ENCODE assay signal across 18 mouse cellular contexts in genomic region chr9:44513610-44514009, GRCm38 (mm10). TPM values are rescaled to one million over a fixed set of nuclear protein-coding genes. Genes with fewer than 3 reads are reported as not detected.
"Had no signal": no experiment of that assay in that cellular context is flagged by ENCODE, and none has a peak within 500 bp of the region (broad histone marks: within the 10 kb centered on the region; RNA-seq: fewer than 3 reads in every experiment).

No protein-coding gene starts in this region.

- H3K4me3 ChIP-seq: layer of hippocampus, adult 2 months; limb, embryonic 12.5 days; liver, embryonic 13.5 days; midbrain, embryonic 13.5 days had no signal

- ATAC-seq: liver, postnatal 0 days; midbrain, embryonic 13.5 days had no signal

- H3K27ac ChIP-seq: kidney, postnatal 0 days; layer of hippocampus, adult 2 months; limb, embryonic 12.5 days; liver, embryonic 13.5 days; midbrain, embryonic 13.5 days; stomach, postnatal 0 days had no signal

- H3K9ac ChIP-seq: limb, embryonic 12.5 days; liver, embryonic 13.5 days; liver, postnatal 0 days; midbrain, embryonic 13.5 days had no signal

- H3K9me3 ChIP-seq: limb, embryonic 12.5 days; liver, embryonic 13.5 days; midbrain, embryonic 13.5 days had no signal

- DNase-seq: kidney, adult 8-10 months; kidney, postnatal 36 days; liver; liver, embryonic 13.5 days; liver, postnatal 0 days; lung, postnatal 36 days; right cerebral cortex, postnatal 14 days; thymus, adult 2 months had no signal

- H3K4me2 ChIP-seq: limb, embryonic 12.5 days; liver, embryonic 13.5 days; midbrain, embryonic 13.5 days had no signal

RNA-seq across cellular contexts. Expression of gene Cxcr5, which starts 48.1 kb away (rescaled TPM):
- total RNA-seq: layer of hippocampus, adult 2 months; layer of hippocampus, postnatal 10 days; left cerebral cortex, postnatal 36 days; megakaryocyte progenitor cell, adult 5-6 weeks; midbrain, postnatal 0 days had no signal
- polyA plus RNA-seq: kidney, postnatal 0 days; limb, embryonic 12.5 days; midbrain, embryonic 13.5 days; midbrain, postnatal 0 days; neural tube, embryonic 14.5 days had no signal

RNA-seq across cellular contexts. Expression of gene Upk2, which starts 58.8 kb away (rescaled TPM):
- total RNA-seq: layer of hippocampus, adult 2 months; layer of hippocampus, postnatal 10 days; left cerebral cortex, postnatal 36 days; megakaryocyte progenitor cell, adult 5-6 weeks; midbrain, postnatal 0 days had no signal
- polyA plus RNA-seq: liver, embryonic 13.5 days; liver, postnatal 0 days; midbrain, embryonic 13.5 days; midbrain, postnatal 0 days; neural tube, embryonic 14.5 days had no signal
